Mouse (Mus musculus): ENCODE measurements around the gene Dync1li2.

The Dync1li2 gene

GRCm38 (mm10) chr8:104413770-104414169, 29.1 kb downstream of the Dync1li2 start:
- DNase-seq (ENCODE audit: low spot score), result no peak

GRCm38 (mm10) chr8:104412805-104413532, 29.9 kb downstream of the Dync1li2 start:
- no peak for DNase-seq (ENCODE audit: low spot score)

GRCm38 (mm10) chr8:104411972-104412371, 30.9 kb downstream of the Dync1li2 start:
- no peak for DNase-seq (ENCODE audit: low spot score)

- no peak for DNase-seq (ENCODE audit: low spot score)
Observed at GRCm38 (mm10) chr8:104411468-104411867, 31.4 kb downstream of the Dync1li2 start.

GRCm38 (mm10) chr8:104410628-104411273, 32.1 kb downstream of the Dync1li2 start:
- DNase-seq (ENCODE audit: low spot score), result no peak

GRCm38 (mm10) chr8:104408328-104409110, 34.3 kb downstream of the Dync1li2 start:
- DNase-seq (ENCODE audit: low spot score), result no peak

GRCm38 (mm10) chr8:104406340-104407128, 36.3 kb downstream of the Dync1li2 start:
- no peak for DNase-seq (ENCODE audit: low spot score)

- DNase-seq (ENCODE audit: low spot score), result no peak
Observed at GRCm38 (mm10) chr8:104405430-104406187, 37.2 kb downstream of the Dync1li2 start.

GRCm38 (mm10) chr8:104403596-104403995, 39.3 kb downstream of the Dync1li2 start:
- no peak for DNase-seq (ENCODE audit: low spot score)

GRCm38 (mm10) chr8:104395703-104396357, 47.0 kb downstream of the Dync1li2 start, which contains the start of gene Cmtm4:
Cmtm4 (minus strand) TSS chr8:104395807.
- DNase-seq (ENCODE audit: low spot score), result peak; percentile 69

- peak; percentile 27 for DNase-seq (ENCODE audit: low spot score)
Observed at GRCm38 (mm10) chr8:104394801-104395702, 47.8 kb downstream of the Dync1li2 start.

GRCm38 (mm10) chr8:104393767-104394166, 49.1 kb downstream of the Dync1li2 start:
- DNase-seq (ENCODE audit: low spot score), result no peak

GRCm38 (mm10) chr8:104393139-104393538, 49.7 kb downstream of the Dync1li2 start:
- DNase-seq (ENCODE audit: low spot score), result no peak

- no peak for DNase-seq (ENCODE audit: low spot score)
Observed at GRCm38 (mm10) chr8:104390245-104390644, 52.6 kb downstream of the Dync1li2 start.

- peak; percentile 28 for DNase-seq (ENCODE audit: low spot score)
Observed at GRCm38 (mm10) chr8:104387980-104388379, 54.9 kb downstream of the Dync1li2 start.

- DNase-seq (ENCODE audit: low spot score), result no peak
Observed at GRCm38 (mm10) chr8:104387501-104387900, 55.3 kb downstream of the Dync1li2 start.

GRCm38 (mm10) chr8:104386693-104387092, 56.2 kb downstream of the Dync1li2 start:
- no peak for DNase-seq (ENCODE audit: low spot score)

- DNase-seq (ENCODE audit: low spot score), result no peak
Observed at GRCm38 (mm10) chr8:104383977-104384376, 58.9 kb downstream of the Dync1li2 start.

- DNase-seq (ENCODE audit: low spot score), result no peak
Observed at GRCm38 (mm10) chr8:104383296-104383695, 59.6 kb downstream of the Dync1li2 start.
